Mouse (Mus musculus) liver, embryonic 15.5 days (tissue): ENCODE results near the gene Fbln5. TPM values are rescaled to one million over a fixed set of nuclear protein-coding genes. Genes with fewer than 3 reads are reported as not detected.

Source experiments
- ATAC-seq: fragments of 200-750 bp; cut with Nextera tagmentation; 2 replicates; pipeline ENCODE4 v1.8.0; 2017; ENCODE audit warnings: moderate number of reproducible peaks, mild to moderate bottlenecking, moderate library complexity; ENCODE audit not compliant: insufficient read depth
- H3K27ac ChIP-seq: fragments of 300-500 bp; sonication (generic); replicated peaks from 2 replicates; pipeline ENCODE4 v1.5.1; 2015; ENCODE audit warnings: mild to moderate bottlenecking, inconsistent platforms
- H3K27me3 ChIP-seq: fragments of 300-500 bp; sonication (generic); 2 replicates; pipeline ENCODE4 v1.6.1; 2015; ENCODE audit warnings: mild to moderate bottlenecking, inconsistent platforms
- H3K36me3 ChIP-seq: fragments of 300-500 bp; sonication (generic); replicated peaks from 2 replicates; pipeline ENCODE4 v1.6.1; 2015; ENCODE audit warnings: moderate library complexity, mild to moderate bottlenecking, inconsistent platforms
- H3K4me1 ChIP-seq: fragments of 300-500 bp; sonication (generic); replicated peaks from 2 replicates; pipeline ENCODE4 v1.6.1; 2015; ENCODE audit warnings: inconsistent platforms
- H3K4me2 ChIP-seq: fragments of 300-500 bp; sonication (generic); 2 replicates; pipeline ENCODE4 v1.6.1; 2015; ENCODE audit warnings: moderate library complexity, mild to moderate bottlenecking, inconsistent platforms
- H3K4me3 ChIP-seq: fragments of 300-500 bp; sonication (generic); replicated peaks from 2 replicates; pipeline ENCODE4 v1.5.1; 2015; ENCODE audit warnings: mild to moderate bottlenecking, inconsistent platforms
- H3K9ac ChIP-seq: fragments of 300-500 bp; sonication (generic); 2 replicates; pipeline ENCODE4 v1.6.1; 2015; ENCODE audit warnings: moderate library complexity, mild to moderate bottlenecking, inconsistent platforms
- H3K9me3 ChIP-seq: fragments of 300-500 bp; sonication (generic); replicated peaks from 2 replicates; pipeline ENCODE4 v1.6.1; 2016; ENCODE audit warnings: inconsistent platforms
- WGBS: fragments of 180-500 bp; shearing (Covaris S2); methylation state at CpG from one replicate; pipeline ENCODE4 v1.1.7; 2015; ENCODE audit warnings: mixed read lengths; ENCODE audit not compliant: insufficient replicate concordance; 5-methylcytosine and 5-hydroxymethylcytosine counted together
- polyA plus RNA-seq: library from polyadenylated mRNA; unstranded; fragments of >200 nt; fragmentation: Nextera tagmentation; extraction: Ambion mirVana; gene quantifications from 2 replicates; pipeline ENCODE4 v1.2.1, GENCODE M21; 2015

Gene Fbln5
- polyA plus RNA-seq, 1 experiment from 2014 or later: 6.4 TPM

DNA sequence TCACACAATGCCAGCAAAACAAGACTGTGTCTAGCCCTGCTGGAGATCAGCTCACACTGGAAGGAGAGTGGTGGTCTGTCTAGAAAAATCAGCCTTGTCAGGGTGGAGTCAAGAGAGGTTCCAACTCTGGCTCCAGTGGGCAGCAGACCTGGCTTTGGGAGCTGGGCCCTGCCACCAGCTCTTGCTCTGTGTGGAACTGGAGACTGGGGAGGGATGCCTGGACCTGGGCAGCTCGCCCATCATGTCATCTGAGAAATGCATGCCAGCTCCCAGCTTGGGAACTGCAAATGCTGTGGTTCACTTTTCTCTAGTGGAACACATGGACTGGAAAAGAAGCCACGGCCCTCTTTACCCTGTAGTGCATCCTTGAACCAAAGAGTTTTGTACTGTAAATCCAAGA is 8.3 kb downstream of the Fbln5 start:
- Histone ChIP-seq H3K9me3 (no peaks in the 10 kb centered on the region), H3K4me2 (no peak overlapping the region), H3K36me3 (no peaks in the 10 kb centered on the region), H3K4me3 (no peak overlapping the region), H3K9ac (no peak overlapping the region), H3K4me1 (no peaks in the 10 kb centered on the region), H3K27me3 (no peaks in the 10 kb centered on the region), H3K27ac (no peak overlapping the region)
- 45% methylated on average over 2 of the region's 2 CpGs for WGBS
- ATAC-seq: no peak

DNA sequence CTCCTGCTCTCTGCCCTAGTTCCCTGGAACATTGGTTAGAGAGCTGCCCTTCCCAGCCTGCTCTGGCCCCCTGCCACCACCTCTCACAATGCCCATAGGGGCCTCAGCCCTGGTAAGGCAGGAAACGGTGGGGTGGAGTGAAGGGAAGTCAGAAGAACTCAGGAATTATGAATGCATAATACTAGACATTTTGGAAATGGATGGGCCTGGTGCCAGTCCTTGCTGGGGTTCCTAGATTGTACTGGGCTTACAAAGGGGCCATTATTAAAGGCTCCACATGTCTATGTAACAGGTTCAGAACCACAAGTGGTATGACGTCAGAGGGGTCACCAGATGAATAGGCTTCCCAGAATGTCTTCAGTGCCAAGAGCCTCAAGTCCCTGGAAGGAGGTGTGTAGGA is 11.5 kb downstream of the Fbln5 start:
- Histone ChIP-seq H3K27me3 (no peaks in the 10 kb centered on the region), H3K4me3 (no peak overlapping the region), H3K9me3 (no peaks in the 10 kb centered on the region), H3K4me1 (no peaks in the 10 kb centered on the region), H3K36me3 (no peaks in the 10 kb centered on the region), H3K4me2 (no peak overlapping the region), H3K9ac (no peak overlapping the region), H3K27ac (no peak overlapping the region)
- WGBS: 53% methylated on average over 2 of the region's 2 CpGs
- no peak for ATAC-seq

DNA sequence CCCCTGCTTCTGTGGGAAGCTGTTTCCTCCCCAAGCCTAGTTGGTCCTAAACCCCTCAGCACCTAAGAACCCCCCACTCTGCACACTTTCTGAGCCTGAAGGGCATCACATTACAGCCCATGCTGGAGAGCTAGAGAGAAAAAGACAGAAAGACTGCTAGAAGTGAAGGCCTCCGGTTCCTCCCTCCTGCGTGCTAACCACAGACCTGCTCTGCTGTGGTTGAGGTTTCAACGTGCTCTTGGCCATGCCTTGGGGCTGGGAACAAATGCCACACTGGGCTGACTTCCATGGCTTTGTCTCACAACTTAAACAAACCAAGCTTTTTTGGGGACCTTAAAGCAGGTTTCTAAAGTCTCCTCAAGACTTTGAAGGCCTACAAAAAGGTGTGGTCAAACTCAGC is 16.4 kb downstream of the Fbln5 start:
- Histone ChIP-seq H3K4me3 (no peak overlapping the region), H3K36me3 (no peaks in the 10 kb centered on the region), H3K9ac (no peak overlapping the region), H3K4me2 (no peak overlapping the region), H3K4me1 (no peaks in the 10 kb centered on the region), H3K27me3 (no peaks in the 10 kb centered on the region), H3K27ac (no peak overlapping the region), H3K9me3 (no peaks in the 10 kb centered on the region)
- ATAC-seq: no peak
- WGBS: 23% methylated on average over 3 of the region's 3 CpGs

DNA sequence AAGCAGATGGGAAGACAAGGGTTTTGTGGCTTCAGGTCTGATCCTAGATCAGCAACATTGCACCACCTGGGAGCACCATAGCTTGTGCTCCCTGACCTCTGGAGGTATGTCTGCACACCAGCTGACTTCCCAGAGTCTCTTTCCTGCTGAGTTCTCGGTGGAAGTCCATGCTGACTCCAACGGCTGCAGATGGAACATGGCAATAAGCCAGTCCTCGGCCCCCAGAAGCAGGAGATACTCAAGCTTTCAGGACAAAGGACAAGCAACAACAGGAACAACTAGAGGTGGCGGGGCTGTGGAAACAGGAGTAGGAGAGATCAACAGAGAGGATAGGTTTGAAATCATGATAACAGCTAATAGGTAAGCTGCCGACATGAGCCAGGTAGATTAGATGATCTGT is 17.1 kb downstream of the Fbln5 start:
- no peak overlapping the region for H3K4me2 ChIP-seq
- H3K27ac ChIP-seq: no peak overlapping the region
- H3K36me3 ChIP-seq: no peaks in the 10 kb centered on the region
- 51% methylated on average over 5 of the region's 5 CpGs for WGBS
- no peaks in the 10 kb centered on the region for H3K4me1 ChIP-seq
- no peaks in the 10 kb centered on the region for H3K9me3 ChIP-seq
- no peaks in the 10 kb centered on the region for H3K27me3 ChIP-seq
- no peak overlapping the region for H3K4me3 ChIP-seq
- H3K9ac ChIP-seq: no peak overlapping the region
- ATAC-seq: no peak

DNA sequence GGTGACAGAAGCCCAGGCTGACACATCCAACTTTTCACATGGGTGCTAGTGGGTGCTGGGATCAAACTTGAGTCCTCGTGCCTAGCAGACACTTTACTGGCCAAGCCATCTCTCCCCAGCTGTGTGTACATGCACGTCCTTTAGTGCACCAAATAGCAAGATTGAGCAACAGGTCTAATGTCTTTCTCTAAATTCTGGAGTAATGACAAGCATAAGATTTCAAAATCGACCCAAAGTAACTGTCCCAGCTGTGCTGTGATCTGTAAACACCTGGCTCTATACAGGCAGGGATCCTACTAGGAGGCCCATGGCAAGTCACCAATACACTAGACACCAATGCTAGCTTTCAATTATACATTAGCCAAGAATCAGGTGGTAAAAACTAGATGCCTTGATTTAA is 17.8 kb downstream of the Fbln5 start:
- Histone ChIP-seq H3K9me3 (no peaks in the 10 kb centered on the region), H3K4me2 (no peak overlapping the region), H3K36me3 (no peaks in the 10 kb centered on the region), H3K4me3 (no peak overlapping the region), H3K27ac (no peak overlapping the region), H3K9ac (no peak overlapping the region), H3K27me3 (no peaks in the 10 kb centered on the region), H3K4me1 (no peaks in the 10 kb centered on the region)
- no peak for ATAC-seq
- WGBS: 40% methylated on average over 3 of the region's 3 CpGs

DNA sequence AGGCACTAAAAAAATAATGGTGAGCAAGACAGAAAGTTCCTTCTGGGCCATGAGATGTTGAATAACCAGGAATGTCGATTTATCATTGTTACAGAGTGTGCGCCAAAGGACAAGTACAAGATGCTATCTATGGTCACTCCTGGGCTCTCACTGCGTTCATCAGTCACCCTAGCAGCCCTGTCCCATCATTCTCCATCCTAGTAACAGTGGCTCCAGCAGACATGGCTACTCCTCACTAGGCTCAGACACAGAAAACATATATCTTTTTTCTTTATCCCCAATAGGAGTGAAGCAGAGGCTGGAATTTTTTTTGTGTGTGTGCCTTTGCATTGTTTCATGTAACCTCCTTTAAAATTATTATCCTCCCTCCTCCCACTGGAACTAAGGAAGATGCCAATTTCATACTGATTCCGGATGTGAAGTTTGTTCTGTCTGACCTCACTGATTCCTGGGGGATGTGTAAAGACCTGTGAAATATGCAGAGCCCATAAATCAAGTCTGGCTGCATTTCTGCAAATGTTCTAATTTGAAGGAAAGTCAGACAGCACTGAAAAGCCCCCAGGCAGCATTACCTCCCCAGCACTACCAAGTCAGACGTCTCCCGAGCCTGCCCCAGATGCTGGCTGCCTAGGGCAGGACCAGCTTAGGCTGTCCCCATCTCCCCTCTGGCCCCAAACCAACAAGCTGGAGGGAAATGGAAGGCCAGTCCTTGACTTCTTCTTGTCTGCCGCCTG is 20.5 kb downstream of the Fbln5 start:
- no peaks in the 10 kb centered on the region for H3K36me3 ChIP-seq
- H3K4me1 ChIP-seq: no peaks in the 10 kb centered on the region
- no peaks in the 10 kb centered on the region for H3K9me3 ChIP-seq
- H3K4me2 ChIP-seq: no peak overlapping the region
- WGBS: 54% methylated on average over 7 of the region's 7 CpGs
- H3K4me3 ChIP-seq: no peak overlapping the region
- ATAC-seq: no peak
- H3K27me3 ChIP-seq: no peaks in the 10 kb centered on the region
- no peak overlapping the region for H3K9ac ChIP-seq
- H3K27ac ChIP-seq: no peak overlapping the region

DNA sequence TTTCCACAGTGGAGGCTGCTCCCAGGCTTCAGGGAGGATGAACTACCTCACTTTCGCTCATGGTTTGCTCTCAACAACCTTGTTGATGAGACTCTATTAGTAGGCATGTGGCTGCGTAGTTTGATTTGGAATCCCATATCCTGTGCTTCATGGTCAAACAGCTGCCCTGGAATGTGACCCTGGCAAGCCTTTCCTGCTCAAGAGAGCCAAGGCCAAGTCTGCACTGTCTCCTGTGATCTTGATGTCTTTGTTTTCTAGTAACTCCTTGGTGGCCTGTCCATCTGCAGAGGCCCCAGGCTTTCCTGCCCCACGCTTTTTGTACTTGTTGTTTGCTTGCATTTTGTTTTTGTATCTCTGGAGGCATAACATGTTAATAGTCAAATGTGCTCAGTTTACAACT is 24.4 kb downstream of the Fbln5 start:
- no peak for ATAC-seq
- H3K4me3 ChIP-seq: no peak overlapping the region
- 64% methylated on average over 3 of the region's 3 CpGs for WGBS
- H3K27ac ChIP-seq: no peak overlapping the region
- no peaks in the 10 kb centered on the region for H3K27me3 ChIP-seq
- no peaks in the 10 kb centered on the region for H3K4me1 ChIP-seq
- no peak overlapping the region for H3K9ac ChIP-seq
- no peak overlapping the region for H3K4me2 ChIP-seq
- no peaks in the 10 kb centered on the region for H3K36me3 ChIP-seq
- no peaks in the 10 kb centered on the region for H3K9me3 ChIP-seq

DNA sequence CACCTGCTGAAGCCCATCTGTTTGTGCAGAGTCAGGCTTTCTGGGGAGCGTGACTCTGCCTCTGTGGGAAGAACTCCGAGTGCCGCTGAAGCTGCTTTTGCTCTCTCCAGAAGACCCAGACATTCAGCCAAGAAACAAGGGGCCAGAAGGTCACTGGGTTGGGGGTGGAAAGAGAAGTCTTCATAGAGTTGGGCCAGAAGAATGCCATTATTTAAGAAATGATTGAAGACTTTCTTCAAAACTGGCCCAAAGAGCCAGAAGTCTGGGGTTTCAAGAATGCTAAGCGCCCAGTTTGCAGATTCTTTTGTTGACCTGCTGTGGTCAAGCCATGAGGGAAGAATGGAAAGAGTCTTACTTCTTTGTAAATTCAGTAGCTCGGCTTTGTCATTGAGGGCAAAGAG is 25.6 kb downstream of the Fbln5 start:
- H3K9me3 ChIP-seq: no peaks in the 10 kb centered on the region
- WGBS: 62% methylated on average over 5 of the region's 5 CpGs

DNA sequence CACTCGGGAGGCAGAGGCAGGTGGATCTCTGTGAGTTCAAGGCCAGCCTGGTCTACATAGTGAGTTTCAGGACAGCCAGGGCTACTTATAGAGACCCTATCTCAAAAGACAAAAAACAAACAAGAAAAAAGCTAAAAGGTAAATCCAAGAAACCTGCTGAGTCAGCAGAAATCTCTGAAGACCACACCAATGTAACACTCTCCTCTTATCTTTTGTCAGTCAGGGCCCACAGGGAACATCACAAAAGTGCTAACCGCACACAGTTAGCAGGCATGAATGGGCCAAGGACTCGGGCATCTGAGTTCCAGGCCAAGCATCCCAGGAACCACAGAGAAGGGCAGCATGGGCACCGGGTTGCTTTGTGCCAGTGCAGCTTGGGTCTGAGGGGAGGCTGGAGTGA is 26.2 kb downstream of the Fbln5 start:
- Histone ChIP-seq H3K9ac (no peak overlapping the region), H3K27ac (no peak overlapping the region), H3K36me3 (no peaks in the 10 kb centered on the region), H3K4me3 (no peak overlapping the region), H3K27me3 (no peaks in the 10 kb centered on the region), H3K4me1 (no peaks in the 10 kb centered on the region), H3K4me2 (no peak overlapping the region), H3K9me3 (no peaks in the 10 kb centered on the region)
- WGBS: 56% methylated on average over 4 of the region's 4 CpGs
- ATAC-seq: no peak

More for the DNA sequence above, 25.6 kb downstream of the Fbln5 start:
- Histone ChIP-seq H3K4me2 (no peak overlapping the region), H3K27me3 (no peaks in the 10 kb centered on the region), H3K9ac (no peak overlapping the region), H3K4me1 (no peaks in the 10 kb centered on the region), H3K36me3 (no peaks in the 10 kb centered on the region), H3K27ac (no peak overlapping the region), H3K4me3 (no peak overlapping the region)
- ATAC-seq: no peak

DNA sequence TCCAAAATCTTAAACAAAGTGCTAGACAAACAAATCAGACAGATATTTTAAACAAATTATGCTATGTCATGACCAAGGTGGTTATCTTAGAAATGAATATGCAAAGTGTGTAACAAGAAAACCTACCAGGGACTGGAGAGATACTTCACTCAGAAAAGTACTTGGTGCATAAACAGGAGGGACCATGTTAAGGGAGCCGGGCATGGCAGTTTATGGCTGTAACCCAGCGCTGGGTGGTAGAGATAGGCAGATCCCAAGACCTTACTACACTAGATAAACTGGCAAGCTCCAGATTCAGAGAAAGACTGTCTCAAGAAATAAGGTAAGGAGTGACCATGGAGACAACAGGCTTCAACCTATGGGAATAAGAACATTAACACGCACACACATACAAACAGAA is 29.1 kb downstream of the Fbln5 start:
- Histone ChIP-seq H3K36me3 (no peaks in the 10 kb centered on the region), H3K4me2 (no peak overlapping the region), H3K27me3 (no peaks in the 10 kb centered on the region), H3K4me3 (no peak overlapping the region), H3K27ac (no peak overlapping the region), H3K4me1 (no peaks in the 10 kb centered on the region), H3K9ac (no peak overlapping the region), H3K9me3 (no peaks in the 10 kb centered on the region)
- no peak for ATAC-seq
- 72% methylated on average over 3 of the region's 3 CpGs for WGBS

DNA sequence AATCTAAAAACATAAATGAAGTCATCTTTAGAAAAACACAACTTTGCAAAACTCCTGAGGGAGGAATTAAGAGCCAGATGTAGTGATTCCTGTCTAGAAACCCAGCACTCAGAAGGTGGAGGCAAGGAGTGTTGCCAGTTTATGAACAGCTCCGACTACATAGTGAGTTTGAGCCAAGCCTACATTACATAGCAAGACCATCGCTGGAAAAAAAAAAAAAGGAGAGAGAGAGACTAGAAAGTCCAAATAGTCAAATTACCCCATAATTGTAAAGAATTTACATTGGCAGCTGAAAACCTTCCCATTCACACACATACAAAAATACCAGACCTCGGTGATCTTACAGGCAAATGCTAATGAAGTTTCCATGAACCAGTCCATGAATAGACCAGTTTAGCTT is 29.6 kb downstream of the Fbln5 start:
- no peak for ATAC-seq

DNA sequence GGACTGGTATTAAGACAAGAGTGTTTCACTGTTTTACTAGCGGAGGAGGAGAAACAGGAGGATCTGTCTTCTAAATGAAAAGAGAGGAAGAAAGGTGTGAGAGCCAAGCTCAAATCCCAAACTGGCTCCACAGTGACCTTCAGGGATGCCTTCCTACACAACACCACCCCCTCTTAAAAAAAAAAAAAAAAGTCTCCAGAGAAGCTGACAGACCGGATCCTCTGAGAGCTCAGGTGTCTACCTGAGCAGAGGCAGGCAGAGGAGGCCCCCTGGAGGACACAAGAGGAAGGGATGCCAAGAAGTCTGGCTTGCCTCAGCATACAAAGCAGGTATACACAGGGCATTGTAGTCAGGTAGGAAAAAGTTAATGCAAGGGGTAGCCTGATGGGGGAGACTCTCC is 36.1 kb downstream of the Fbln5 start:
- WGBS: 37% methylated on average over 2 of the region's 2 CpGs
- no peak for ATAC-seq

More for the DNA sequence above, 29.6 kb downstream of the Fbln5 start:
- Histone ChIP-seq H3K4me3 (no peak overlapping the region), H3K4me1 (no peaks in the 10 kb centered on the region), H3K36me3 (no peaks in the 10 kb centered on the region), H3K9me3 (no peaks in the 10 kb centered on the region), H3K27me3 (no peaks in the 10 kb centered on the region), H3K27ac (no peak overlapping the region), H3K4me2 (no peak overlapping the region), H3K9ac (no peak overlapping the region)
- 67% methylated on average over 3 of the region's 3 CpGs for WGBS

More for the DNA sequence above, 36.1 kb downstream of the Fbln5 start:
- no peaks in the 10 kb centered on the region for H3K9me3 ChIP-seq
- no peaks in the 10 kb centered on the region for H3K27me3 ChIP-seq
- H3K4me1 ChIP-seq: no peaks in the 10 kb centered on the region
- H3K36me3 ChIP-seq: no peaks in the 10 kb centered on the region
- H3K9ac ChIP-seq: no peak overlapping the region
- H3K4me3 ChIP-seq: no peak overlapping the region
- H3K27ac ChIP-seq: no peak overlapping the region
- H3K4me2 ChIP-seq: no peak overlapping the region
